Mouse (Mus musculus): Measurements from ENCODE around the gene Trpc1. TPM values are rescaled to one million over a fixed set of nuclear protein-coding genes. Genes with fewer than 3 reads are reported as not detected.

Gene Trpc1
- polyA plus RNA-seq, 2 experiments: 0.45 to 0.52 TPM

DNA sequence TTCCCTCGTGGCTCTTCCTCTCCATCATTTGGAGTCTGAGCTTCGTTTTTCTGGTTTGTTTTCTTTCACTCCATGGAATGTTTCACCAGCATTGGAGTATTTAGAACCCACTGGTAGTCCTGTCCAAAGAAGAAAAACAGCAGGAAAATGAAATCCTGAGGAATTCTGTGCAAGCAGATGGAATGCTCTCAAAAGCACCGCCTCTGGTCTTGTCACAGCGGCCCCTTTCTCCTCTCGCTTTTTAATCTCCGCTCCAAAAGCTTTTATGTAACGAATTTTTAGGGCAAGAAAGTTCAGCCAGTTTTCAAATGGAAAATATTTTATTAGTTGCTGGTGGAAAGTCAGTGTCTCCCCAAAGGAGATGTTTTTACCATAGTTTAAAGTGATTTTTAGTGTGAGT, 70.2 kb downstream of the Trpc1 start:
- no peak for TF ChIP-seq EP300 (IDR thresholded peaks at IDR 0.05; ENCODE audit: low read depth)
- no peak for TF ChIP-seq CTCF (IDR thresholded peaks at IDR 0.05; ENCODE audit: low read depth)
- no peaks in the 10 kb centered on the region for H3K9me3 ChIP-seq (ENCODE audit: control insufficient read depth, low read length)
- H3K9ac ChIP-seq (replicated peaks): no peak overlapping the region
- DNase-seq (ENCODE audit: low read depth in 3 of 3, low spot score in 3 of 3) (no peak), ATAC-seq (ENCODE audit: insufficient read depth) (no peak)
- no peak overlapping the region for H3K27ac ChIP-seq
- H3K4me2 ChIP-seq (ENCODE audit: low read depth): no peak overlapping the region
- no peak overlapping the region for H3K4me3 ChIP-seq (ENCODE audit: insufficient read depth in 1 of 2, low read depth in 2 of 2, low read length in 2 of 2)
- H3K36me3 ChIP-seq (replicated peaks; ENCODE audit: control insufficient read depth, insufficient read depth, low read depth): no peaks in the 10 kb centered on the region
- WGBS (ENCODE audit: insufficient replicate concordance): 60% methylated on average over 7 of the region's 7 CpGs
- H3K4me1 ChIP-seq (replicated peaks; ENCODE audit: control insufficient read depth in 2 of 2, insufficient read depth in 2 of 2, low read length in 1 of 2): no peaks in the 10 kb centered on the region
- no peaks in the 10 kb centered on the region for H3K27me3 ChIP-seq (ENCODE audit: control insufficient read depth, insufficient read depth, low read length)

DNA sequence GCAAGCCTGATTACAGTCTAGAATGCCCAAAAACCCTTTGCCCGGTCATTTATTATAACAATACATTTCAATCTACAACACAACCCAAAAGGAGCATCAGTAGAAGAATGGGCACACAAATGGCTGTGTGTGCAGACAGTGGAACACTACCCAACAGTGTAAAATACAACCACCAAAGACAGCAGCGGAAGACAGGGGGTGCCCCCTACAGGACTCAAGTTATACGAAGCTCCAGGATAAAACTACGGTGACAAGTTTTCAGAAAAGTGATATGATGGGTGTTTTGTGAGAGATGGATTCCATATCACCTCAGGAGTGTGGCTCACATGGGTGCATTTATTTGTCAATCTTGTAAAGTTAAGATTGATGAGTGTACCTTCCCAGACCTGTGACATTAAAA, 74.2 kb downstream of the Trpc1 start:
- Histone ChIP-seq H3K9ac (replicated peaks) (no peak overlapping the region), H3K36me3 (replicated peaks; ENCODE audit: control insufficient read depth, insufficient read depth, low read depth) (no peaks in the 10 kb centered on the region), H3K27me3 (ENCODE audit: control insufficient read depth, insufficient read depth, low read length) (no peaks in the 10 kb centered on the region), H3K27ac (no peak overlapping the region), H3K4me3 (ENCODE audit: insufficient read depth in 1 of 2, low read depth in 2 of 2, low read length in 2 of 2) (no peak overlapping the region), H3K4me2 (ENCODE audit: low read depth) (no peak overlapping the region), H3K9me3 (ENCODE audit: control insufficient read depth, low read length) (no peaks in the 10 kb centered on the region), H3K4me1 (replicated peaks; ENCODE audit: control insufficient read depth in 2 of 2, insufficient read depth in 2 of 2, low read length in 1 of 2) (no peaks in the 10 kb centered on the region)
- no peak for ATAC-seq (ENCODE audit: insufficient read depth)
- 85% methylated on average over 4 of the region's 4 CpGs for WGBS (ENCODE audit: insufficient replicate concordance)
- no peak for DNase-seq (ENCODE audit: low read depth in 3 of 3, low spot score in 3 of 3)
- no peak for TF ChIP-seq EP300 (IDR thresholded peaks at IDR 0.05; ENCODE audit: low read depth)

DNA sequence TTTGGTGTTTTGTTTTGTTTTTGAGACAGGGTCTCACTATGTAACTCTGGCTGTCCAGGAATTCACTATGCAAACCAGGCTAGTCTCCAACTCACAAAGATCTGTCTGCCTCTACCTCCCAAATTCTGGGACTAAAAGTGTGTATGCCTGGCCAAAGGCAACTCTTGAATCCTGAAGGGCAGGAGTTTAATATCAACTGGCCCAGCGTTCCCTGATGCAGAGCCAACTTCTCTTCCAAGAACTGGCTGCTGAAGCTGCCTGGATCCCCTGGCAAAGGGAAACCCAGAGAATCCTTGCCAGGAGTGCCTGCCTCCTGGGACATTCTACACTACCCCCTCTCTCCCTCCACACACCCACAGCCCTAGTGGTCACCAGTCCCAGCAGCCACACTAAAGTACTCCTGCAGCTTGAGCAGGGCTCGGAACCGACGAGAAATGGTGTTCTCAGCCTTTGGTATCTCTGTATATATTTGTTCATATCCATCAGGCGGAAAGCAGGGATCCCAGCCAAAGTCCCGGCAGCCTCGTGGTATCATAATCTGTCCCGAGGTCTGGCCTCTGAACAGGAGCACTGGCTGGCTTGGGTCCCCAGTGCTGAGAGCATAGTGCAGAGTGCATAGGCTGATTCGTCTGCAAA, 75.0 kb downstream of the Trpc1 start:
- Histone ChIP-seq H3K4me3 (ENCODE audit: insufficient read depth in 1 of 2, low read depth in 2 of 2, low read length in 2 of 2) (no peak overlapping the region), H3K4me1 (replicated peaks; ENCODE audit: control insufficient read depth in 2 of 2, insufficient read depth in 2 of 2, low read length in 1 of 2) (no peaks in the 10 kb centered on the region), H3K9me3 (ENCODE audit: control insufficient read depth, low read length) (no peaks in the 10 kb centered on the region), H3K36me3 (replicated peaks; ENCODE audit: control insufficient read depth, insufficient read depth, low read depth) (no peaks in the 10 kb centered on the region), H3K27ac (no peak overlapping the region), H3K27me3 (ENCODE audit: control insufficient read depth, insufficient read depth, low read length) (no peaks in the 10 kb centered on the region), H3K4me2 (ENCODE audit: low read depth) (no peak overlapping the region), H3K9ac (replicated peaks) (no peak overlapping the region)
- ATAC-seq (ENCODE audit: insufficient read depth) (no peak), DNase-seq (ENCODE audit: low read depth in 3 of 3, low spot score in 3 of 3) (no peak)
- WGBS (ENCODE audit: insufficient replicate concordance): 68% methylated on average over 9 of the region's 9 CpGs
- TF ChIP-seq CTCF (IDR thresholded peaks at IDR 0.05; ENCODE audit: low read depth) (no peak), EP300 (IDR thresholded peaks at IDR 0.05; ENCODE audit: low read depth) (no peak)

DNA sequence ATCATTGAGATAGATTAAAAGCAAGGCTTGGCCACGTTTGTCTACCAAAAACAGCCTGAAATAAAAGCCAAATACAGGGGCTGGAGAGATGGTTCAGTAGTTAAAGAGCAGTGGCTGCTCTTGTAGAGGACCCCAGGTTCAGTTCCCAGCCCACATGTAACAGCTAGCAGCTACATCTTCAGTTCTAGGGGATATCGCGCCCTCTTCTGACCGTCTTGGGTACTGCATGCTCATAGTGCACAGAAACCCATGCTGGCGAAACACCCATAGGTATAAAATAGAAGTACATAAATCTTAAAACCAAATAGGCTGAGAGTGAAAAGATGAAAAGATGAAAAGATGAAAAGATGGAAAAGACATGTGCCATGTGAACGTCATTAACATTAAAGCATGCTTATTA, 77.4 kb downstream of the Trpc1 start:
- no peak overlapping the region for H3K4me2 ChIP-seq (ENCODE audit: low read depth)
- no peaks in the 10 kb centered on the region for H3K27me3 ChIP-seq (ENCODE audit: control insufficient read depth, insufficient read depth, low read length)
- 64% methylated on average over 6 of the region's 6 CpGs for WGBS (ENCODE audit: insufficient replicate concordance)
- ATAC-seq (ENCODE audit: insufficient read depth) (no peak), DNase-seq (ENCODE audit: low read depth in 3 of 3, low spot score in 3 of 3) (no peak)
- H3K4me3 ChIP-seq (ENCODE audit: insufficient read depth in 1 of 2, low read depth in 2 of 2, low read length in 2 of 2): no peak overlapping the region
- H3K27ac ChIP-seq: no peak overlapping the region
- H3K36me3 ChIP-seq (replicated peaks; ENCODE audit: control insufficient read depth, insufficient read depth, low read depth): no peaks in the 10 kb centered on the region
- TF ChIP-seq CTCF (IDR thresholded peaks at IDR 0.05; ENCODE audit: low read depth) (peak; percentile 65), EP300 (IDR thresholded peaks at IDR 0.05; ENCODE audit: low read depth) (no peak)
- no peaks in the 10 kb centered on the region for H3K9me3 ChIP-seq (ENCODE audit: control insufficient read depth, low read length)
- H3K9ac ChIP-seq (replicated peaks): no peak overlapping the region
- H3K4me1 ChIP-seq (replicated peaks; ENCODE audit: control insufficient read depth in 2 of 2, insufficient read depth in 2 of 2, low read length in 1 of 2): no peaks in the 10 kb centered on the region

DNA sequence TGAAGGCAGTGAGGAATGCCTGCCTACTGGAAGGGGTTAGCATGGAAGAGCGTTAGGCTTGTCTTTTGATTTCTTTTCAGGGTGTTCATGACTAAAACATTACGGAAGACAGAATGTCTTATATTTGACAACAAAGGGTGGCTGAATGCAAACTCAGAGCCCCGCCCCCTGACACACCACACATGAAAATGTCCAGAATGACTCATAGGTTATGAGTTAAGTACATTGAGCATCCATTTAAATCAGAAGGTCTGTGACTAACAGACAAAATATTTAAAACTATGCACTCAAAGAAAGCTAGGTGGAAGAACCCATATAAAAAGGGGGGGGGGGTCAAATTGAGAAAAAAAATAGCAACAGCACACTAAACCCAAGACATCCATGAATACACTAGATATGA, 77.8 kb downstream of the Trpc1 start:
- Histone ChIP-seq H3K27ac (no peak overlapping the region), H3K9me3 (ENCODE audit: control insufficient read depth, low read length) (no peaks in the 10 kb centered on the region), H3K9ac (replicated peaks) (no peak overlapping the region), H3K4me2 (ENCODE audit: low read depth) (no peak overlapping the region), H3K4me1 (replicated peaks; ENCODE audit: control insufficient read depth in 2 of 2, insufficient read depth in 2 of 2, low read length in 1 of 2) (no peaks in the 10 kb centered on the region), H3K27me3 (ENCODE audit: control insufficient read depth, insufficient read depth, low read length) (no peaks in the 10 kb centered on the region), H3K36me3 (replicated peaks; ENCODE audit: control insufficient read depth, insufficient read depth, low read depth) (no peaks in the 10 kb centered on the region), H3K4me3 (ENCODE audit: insufficient read depth in 1 of 2, low read depth in 2 of 2, low read length in 2 of 2) (no peak overlapping the region)
- DNase-seq (ENCODE audit: low read depth in 3 of 3, low spot score in 3 of 3) (no peak), ATAC-seq (ENCODE audit: insufficient read depth) (no peak)
- 67% methylated on average over 3 of the region's 3 CpGs for WGBS (ENCODE audit: insufficient replicate concordance)
- TF ChIP-seq EP300 (IDR thresholded peaks at IDR 0.05; ENCODE audit: low read depth) (no peak), CTCF (IDR thresholded peaks at IDR 0.05; ENCODE audit: low read depth) (no peak)
